Mouse (Mus musculus) cerebellum, postnatal 36 days (tissue): ENCODE measurements around the gene Gm45711.
A peak's percentile ranks its signal among the peaks of the same experiment; 100 is the strongest.
"Not testable (repeated sequence)": the region's sequence is repeated elsewhere in the genome, so short reads cannot be mapped to it uniquely, and the experiment has no call there.

Experiments
- DNase-seq, 2 experiments: peaks; one replicate each; pipeline ENCODE4 v3.0.0; 2021 to 2022; ENCODE audit warnings: mixed read lengths in 2 of 2

The Gm45711 gene

DNA sequence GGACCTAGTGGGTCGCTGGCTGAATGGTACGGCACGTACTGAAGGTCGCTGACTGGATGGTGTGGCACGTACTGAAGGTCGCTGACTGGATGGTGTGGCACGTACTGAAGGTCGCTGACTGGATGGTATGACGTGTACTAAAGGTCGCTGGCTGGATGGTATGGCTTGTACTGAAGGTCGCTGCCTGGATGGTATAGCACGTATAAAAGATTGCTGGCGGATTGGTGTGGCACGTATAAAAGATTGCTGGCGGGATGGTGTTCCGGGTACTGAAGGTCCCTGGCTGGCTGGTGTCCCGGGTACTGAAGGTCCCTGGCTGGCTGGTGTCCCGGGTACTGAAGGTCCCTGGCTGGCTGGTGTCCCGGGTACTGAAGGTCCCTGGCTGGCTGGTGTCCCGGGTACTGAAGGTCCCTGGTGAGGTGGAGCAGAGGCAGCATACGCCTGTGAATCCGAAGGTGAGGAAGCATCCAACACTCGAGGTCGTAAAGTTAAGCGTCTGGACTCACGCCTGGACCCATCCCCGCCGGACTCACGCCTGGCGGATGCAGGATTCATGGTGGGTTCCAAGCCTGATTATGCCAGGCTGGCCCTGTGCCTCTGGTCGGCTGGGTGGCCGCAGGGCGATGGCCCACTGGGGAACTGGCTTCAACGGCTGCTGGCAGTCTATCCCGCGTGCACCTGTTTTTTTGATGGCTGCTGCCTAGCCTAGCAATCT, at the start of gene Gm45711, which contains the start of gene Cmtm1:
Gene Gm45711 (minus strand): TSS at position 641 of the 715 bp plus-strand sequence.
Gene Cmtm1 (minus strand): TSS at position 705 of the 715 bp plus-strand sequence.
- peak; percentile 25 to 29 for DNase-seq

DNA sequence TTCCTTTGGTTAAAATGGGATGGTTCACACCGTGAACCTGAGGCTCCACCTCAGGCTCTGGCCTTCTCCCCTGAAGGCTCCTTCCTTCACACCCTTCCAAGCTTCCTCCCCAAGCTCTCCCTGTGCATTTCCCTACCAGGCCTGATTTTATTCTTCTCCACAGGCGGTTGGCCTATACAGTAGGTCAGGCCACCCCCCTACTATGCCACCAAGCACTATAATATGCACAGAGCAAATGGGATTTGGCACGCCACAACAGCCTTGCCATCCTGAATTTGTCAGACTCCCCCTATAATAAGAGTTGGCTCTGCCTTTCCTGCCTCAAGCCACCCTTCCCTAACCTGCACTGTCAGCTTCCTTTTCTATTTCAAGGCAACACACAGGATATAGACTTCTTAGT, 48.8 kb upstream of the Gm45711 start:
- DNase-seq: no peak

- no peak for DNase-seq
Measured at GRCm38 (mm10) chr8:104354504-104354903, 44.6 kb upstream of the Gm45711 start.

DNA sequence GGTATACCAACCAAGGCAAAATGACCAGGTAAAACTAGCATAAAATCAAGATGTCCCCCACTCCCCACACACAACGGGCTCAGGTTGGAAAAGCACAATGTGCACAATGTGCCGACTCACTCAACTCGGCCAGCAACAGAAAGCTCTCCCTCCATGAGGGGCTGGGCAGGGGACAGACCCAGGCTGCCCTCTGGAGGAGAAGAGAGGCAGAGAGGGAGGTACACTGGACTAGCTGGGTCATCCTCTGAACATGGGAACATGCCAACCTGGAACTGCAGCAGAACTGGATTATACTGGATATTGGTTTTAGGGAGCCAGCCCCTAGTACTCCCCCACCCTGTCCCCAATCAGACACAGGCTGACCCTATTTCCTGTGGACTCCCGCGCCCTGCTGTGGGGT, 43.3 kb upstream of the Gm45711 start:
- DNase-seq: no peak

DNA sequence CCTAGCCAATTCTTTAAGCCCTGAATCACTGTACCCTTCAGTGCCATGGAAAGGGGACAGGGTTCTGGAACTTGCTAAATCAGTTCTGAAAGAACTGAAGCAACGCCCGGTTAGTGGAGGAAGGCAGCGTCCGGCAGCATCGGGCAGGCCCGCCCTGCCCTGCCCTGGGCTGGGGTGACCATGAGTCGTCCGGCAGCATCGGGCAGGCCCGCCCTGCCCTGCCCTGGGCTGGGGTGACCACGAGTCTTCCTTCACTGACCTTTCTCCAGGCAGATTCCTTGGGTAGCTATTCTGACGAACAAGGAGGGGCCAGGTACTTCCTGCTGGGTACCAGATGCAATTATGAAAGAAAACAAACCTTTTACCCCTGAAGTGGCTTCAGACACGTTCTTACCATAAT, 40.2 kb upstream of the Gm45711 start:
- DNase-seq: no peak

- DNase-seq: no peak
Measured at GRCm38 (mm10) chr8:104348971-104349370, 39.1 kb upstream of the Gm45711 start.

DNA sequence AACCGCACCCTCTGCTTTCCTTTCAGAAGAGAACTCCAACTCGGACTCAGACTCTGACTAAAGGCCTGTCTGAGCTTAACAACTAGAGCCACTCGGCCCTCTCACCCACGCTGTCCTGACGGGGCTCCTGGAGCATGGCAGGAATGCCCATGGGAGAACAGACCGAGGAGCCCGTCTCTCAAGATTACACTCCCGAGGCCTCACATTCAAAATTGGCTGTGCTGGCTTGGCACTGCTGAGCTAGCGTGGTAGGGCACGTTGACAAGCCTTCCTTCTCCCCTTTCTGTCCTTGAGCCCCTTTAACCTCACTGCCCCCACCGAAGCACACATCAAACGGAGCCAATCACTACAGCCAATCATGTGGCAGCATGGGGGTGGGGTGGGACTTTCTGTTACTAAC, 36.8 kb upstream of the Gm45711 start:
- DNase-seq: no peak

GRCm38 (mm10) chr8:104344622-104345021, 34.7 kb upstream of the Gm45711 start:
- DNase-seq: no peak

- DNase-seq: peak; percentile 91 to 94
Measured at GRCm38 (mm10) chr8:104343957-104344356, 34.1 kb upstream of the Gm45711 start.

- DNase-seq: no peak
Measured at GRCm38 (mm10) chr8:104342426-104342825, 32.5 kb upstream of the Gm45711 start.

GRCm38 (mm10) chr8:104341678-104342077, 31.8 kb upstream of the Gm45711 start:
- no peak for DNase-seq

GRCm38 (mm10) chr8:104341106-104341561, 31.3 kb upstream of the Gm45711 start:
- no peak for DNase-seq

GRCm38 (mm10) chr8:104340233-104341105, 30.6 kb upstream of the Gm45711 start:
- peak; percentile 48 to 62 for DNase-seq

DNA sequence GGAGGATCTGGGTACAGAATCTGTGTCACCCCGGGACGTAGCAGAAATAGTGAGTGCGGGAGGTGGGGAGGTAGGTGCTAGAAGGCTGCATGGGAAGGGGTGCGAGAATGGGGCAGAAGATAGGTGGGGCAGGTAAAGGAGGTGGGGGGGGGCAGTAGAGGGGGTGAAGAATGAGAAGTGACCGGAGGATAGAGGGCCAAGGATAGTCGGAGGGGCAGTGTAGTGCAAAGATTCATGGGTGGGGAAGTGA, 30.0 kb upstream of the Gm45711 start:
- no peak for DNase-seq

DNA sequence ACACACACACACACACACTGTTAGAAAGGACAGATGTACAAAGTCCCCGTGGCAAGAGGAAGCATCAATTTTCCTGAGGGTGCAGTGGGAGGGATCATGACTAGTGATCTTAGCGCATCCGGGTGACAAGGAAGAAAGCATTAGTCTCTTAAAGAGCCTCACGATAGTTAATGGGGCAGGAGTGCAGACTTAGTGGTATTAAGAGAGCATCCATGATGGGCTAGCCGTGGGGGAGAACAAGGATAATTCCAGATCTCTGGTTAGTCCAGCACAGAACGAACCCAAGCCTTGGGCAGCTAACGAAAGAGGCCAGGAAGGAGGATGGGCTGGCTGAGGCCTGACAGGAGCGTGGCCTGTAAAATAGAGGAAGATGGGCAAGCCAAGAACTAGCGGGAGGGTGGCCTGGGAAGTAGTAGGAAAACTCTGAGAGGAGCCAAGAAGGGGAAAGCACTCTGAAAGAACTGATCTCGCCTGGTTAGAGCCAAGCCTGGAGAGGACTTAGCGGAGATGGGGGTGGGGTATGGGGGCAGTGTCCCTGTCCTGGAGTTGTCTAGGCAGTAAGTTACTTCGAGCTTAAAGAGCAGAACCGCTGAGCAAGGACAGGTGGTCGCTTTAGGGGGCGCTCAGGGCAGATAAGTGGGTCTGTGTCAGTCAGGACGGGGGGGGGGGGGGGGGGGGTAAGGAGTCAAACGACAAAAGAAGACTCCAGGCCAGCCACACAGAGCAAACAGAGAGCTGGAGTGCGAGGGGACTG, 29.5 kb upstream of the Gm45711 start, which contains the start of gene Cmtm3:
Gene Cmtm3 (plus strand): TSS at position 182 of the 754 bp plus-strand sequence.
- no peak for DNase-seq

DNA sequence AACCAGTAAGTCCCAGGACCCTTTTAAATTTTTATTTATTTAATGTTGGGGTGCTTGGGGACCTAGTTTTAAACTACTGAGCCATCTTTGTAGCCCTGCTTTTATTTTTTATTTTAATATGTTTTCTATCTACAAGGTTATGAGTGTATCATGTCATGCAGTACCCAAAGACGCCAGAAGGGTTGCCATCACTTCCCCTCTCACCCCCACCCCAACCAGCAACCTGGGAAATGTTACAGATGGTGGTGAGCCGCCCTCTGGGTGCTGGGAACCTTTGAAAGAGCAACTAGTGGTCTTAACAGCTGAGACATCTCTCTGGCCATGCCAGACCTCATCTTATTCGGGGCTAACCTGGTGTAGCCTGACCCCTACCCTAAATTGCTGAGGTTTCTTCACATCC, 28.0 kb upstream of the Gm45711 start:
- DNase-seq: no peak

- DNase-seq: no peak
Measured at GRCm38 (mm10) chr8:104336806-104337205, 26.9 kb upstream of the Gm45711 start.

- no peak for DNase-seq
Measured at GRCm38 (mm10) chr8:104334196-104334595, 24.3 kb upstream of the Gm45711 start.

- no peak for DNase-seq
Measured at GRCm38 (mm10) chr8:104333786-104334185, 23.9 kb upstream of the Gm45711 start.

GRCm38 (mm10) chr8:104332665-104333631, 23.1 kb upstream of the Gm45711 start:
- no peak for DNase-seq

GRCm38 (mm10) chr8:104321930-104322329, 12.0 kb upstream of the Gm45711 start, which contains the start of gene Cmtm2b:
Gene Cmtm2b (plus strand): TSS chr8:104322230.
- not testable (repeated sequence) for DNase-seq

DNA sequence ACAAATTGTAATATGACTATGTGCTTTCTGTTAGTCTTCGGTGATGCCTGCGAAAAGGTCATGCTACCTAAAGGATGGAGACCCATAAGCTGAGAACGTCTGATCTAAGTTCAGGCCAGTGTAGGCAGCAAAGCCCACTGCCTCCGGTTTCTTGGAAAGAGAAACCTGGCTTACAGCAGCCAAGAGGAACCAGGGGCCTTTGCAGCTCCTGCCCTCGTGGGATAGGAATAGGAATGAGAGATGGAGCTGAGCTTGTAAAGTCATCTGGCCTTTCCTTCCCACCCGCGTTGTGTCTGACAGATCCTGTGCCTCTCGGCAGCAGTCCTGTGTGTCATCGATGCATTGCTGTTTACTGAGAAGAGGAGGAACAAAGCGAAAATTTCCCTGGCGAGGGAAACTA, 11.4 kb upstream of the Gm45711 start, which contains the start of gene Gm11020:
Gene Gm11020 (plus strand): TSS at position 301 of the 400 bp plus-strand sequence.
- DNase-seq: not testable (repeated sequence)
